Mouse (Mus musculus) kidney, adult 2 months (tissue): Measurements from ENCODE around the gene Ano6. TPM values are rescaled to one million over a fixed set of nuclear protein-coding genes. Genes with fewer than 3 reads are reported as not detected.
A peak's percentile ranks its signal among the peaks of the same experiment; 100 is the strongest.

Experiments
- DNase-seq: peaks from one replicate; pipeline ENCODE4 v3.0.0; 2021
- H3K27ac ChIP-seq: fragments of 200-500 bp; 2 replicates; pipeline ENCODE4 v1.5.1; 2012; ENCODE audit warnings: low read depth, low read length, control low read depth, inconsistent platforms; ENCODE audit not compliant: insufficient read depth
- H3K27me3 ChIP-seq: fragments of 200-500 bp; replicated peaks from 2 replicates; pipeline ENCODE4 v1.6.1; 2012; ENCODE audit warnings: mild to moderate bottlenecking, moderate library complexity, low read length, inconsistent platforms; ENCODE audit not compliant: control insufficient read depth, insufficient read depth
- H3K36me3 ChIP-seq: fragments of 200-500 bp; 2 replicates; pipeline ENCODE4 v1.6.1; 2012; ENCODE audit warnings: mild to moderate bottlenecking, moderate library complexity, low read length, inconsistent platforms; ENCODE audit not compliant: control insufficient read depth, insufficient read depth
- H3K4me1 ChIP-seq: fragments of 200-500 bp; 2 replicates; pipeline ENCODE4 v1.6.1; 2011; ENCODE audit warnings: low read length; ENCODE audit not compliant: control insufficient read depth, insufficient read depth
- H3K4me3 ChIP-seq: fragments of 200-500 bp; 2 replicates; pipeline ENCODE4 v1.5.1; 2011; ENCODE audit warnings: mild to moderate bottlenecking, low read depth, low read length, control low read depth; ENCODE audit not compliant: insufficient read depth
- CTCF ChIP-seq: fragments of 200-500 bp; conservative IDR thresholded peaks from 2 replicates; pipeline ENCODE4 v1.5.1; 2011; ENCODE audit warnings: low read depth, mild to moderate bottlenecking, control low read depth, low read length, moderate library complexity, mixed read lengths; ENCODE audit not compliant: insufficient read depth, insufficient read length
- POLR2A ChIP-seq: fragments of 200-500 bp; IDR thresholded peaks from one replicate; pipeline ENCODE4 v1.6.1; 2011; ENCODE audit warnings: low read depth, low read length, control low read depth
- WGBS: fragments of 180-500 bp; shearing (Covaris S2); methylation state at CpG from one replicate; pipeline ENCODE4 v1.1.7; 2018; 5-methylcytosine and 5-hydroxymethylcytosine counted together
- polyA plus RNA-seq: library from polyadenylated mRNA; depleted of rRNA; stranded (reverse); fragments of >200 nt; gene quantifications from 2 replicates; pipeline ENCODE4 v1.2.3, GENCODE M21; 2012

The Ano6 gene
- polyA plus RNA-seq, 1 experiment: 40.3 TPM

GRCm38 (mm10) chr15:95874726-95875125, 84.1 kb downstream of the Ano6 start:
- Histone ChIP-seq H3K4me1 (no peaks in the 10 kb centered on the region), H3K36me3 (no peaks in the 10 kb centered on the region), H3K27me3 (no peaks in the 10 kb centered on the region), H3K27ac (no peak overlapping the region), H3K4me3 (no peak overlapping the region)
- TF ChIP-seq POLR2A (no peak), CTCF (no peak)
- WGBS: 80% methylated on average over 8 of the region's 8 CpGs
- no peak for DNase-seq

DNA sequence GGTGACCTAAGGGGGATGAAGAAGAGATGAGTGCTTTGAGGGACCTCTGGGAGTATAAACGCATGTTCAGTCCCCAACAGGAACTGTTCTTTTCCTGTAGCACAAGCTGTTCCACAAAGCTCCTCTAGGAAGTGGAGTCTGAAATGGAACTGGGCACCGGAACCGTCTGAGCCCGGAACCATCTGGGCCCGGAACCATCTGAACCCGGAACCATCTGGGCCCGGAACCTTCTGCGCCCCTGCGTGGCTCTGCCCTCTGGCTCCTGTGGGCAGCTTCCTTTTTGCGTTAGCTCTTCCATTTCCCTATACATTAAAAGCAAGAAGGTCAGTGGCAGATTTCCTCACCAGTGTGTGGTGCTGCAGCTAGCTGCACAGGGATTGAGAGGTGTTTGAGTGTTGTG, 85.3 kb downstream of the Ano6 start:
- H3K27me3 ChIP-seq: no peaks in the 10 kb centered on the region
- no peak for TF ChIP-seq POLR2A
- peaks cover 6% of the 10 kb centered on the region; the same call in 1 of the 2 replicates for H3K4me1 ChIP-seq
- 71% methylated on average over 10 of the region's 10 CpGs for WGBS
- DNase-seq: no peak
- no peaks in the 10 kb centered on the region for H3K36me3 ChIP-seq
- 0 out of 2 replicates have a peak overlapping the region, but pooled peaks have one; percentile 47 for H3K27ac ChIP-seq
- no peak overlapping the region for H3K4me3 ChIP-seq

- DNase-seq: peak; percentile 74
- peak overlapping the region; percentile 74 for H3K27ac ChIP-seq
Observed at GRCm38 (mm10) chr15:95880616-95881151, 90.0 kb downstream of the Ano6 start.

GRCm38 (mm10) chr15:95882436-95882835, 91.8 kb downstream of the Ano6 start:
- no peak for TF ChIP-seq POLR2A
- no peak for DNase-seq
- Histone ChIP-seq H3K27me3 (no peaks in the 10 kb centered on the region), H3K4me3 (no peak overlapping the region), H3K36me3 (no peaks in the 10 kb centered on the region), H3K27ac (no peak overlapping the region), H3K4me1 (peaks cover 15% of the 10 kb centered on the region; the same call in 1 of the 2 replicates)
- WGBS: 77% methylated on average over 4 of the region's 4 CpGs

More at GRCm38 (mm10) chr15:95880616-95881151, 90.0 kb downstream of the Ano6 start:
- TF ChIP-seq POLR2A (no peak), CTCF (no peak)
- H3K4me1 ChIP-seq: peaks cover 6% of the 10 kb centered on the region; the same call in 1 of the 2 replicates
- 24% methylated on average over 10 of the region's 10 CpGs for whole genome bisulfite sequencing
- no peaks in the 10 kb centered on the region for H3K36me3 ChIP-seq
- H3K4me3 ChIP-seq: no peak overlapping the region
- no peaks in the 10 kb centered on the region for H3K27me3 ChIP-seq

DNA sequence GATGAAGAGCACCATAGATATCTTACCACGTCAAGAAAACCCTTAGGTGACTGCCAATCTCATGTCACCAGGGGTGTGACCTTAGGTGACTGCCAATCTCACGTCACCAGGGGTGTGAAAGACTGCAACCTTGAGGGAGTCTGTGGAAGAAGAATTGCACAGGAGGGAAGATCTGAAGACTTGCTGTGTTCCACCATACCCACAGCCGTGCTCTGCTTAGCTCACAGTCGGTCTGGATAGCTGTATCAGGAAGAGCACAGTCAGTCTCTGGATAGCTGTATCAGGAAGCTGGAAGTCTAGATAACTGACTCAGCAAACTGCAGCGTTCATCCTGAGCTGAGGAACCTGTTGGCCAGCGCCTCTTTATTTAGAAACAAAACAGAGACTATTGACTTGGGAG, 92.9 kb downstream of the Ano6 start:
- DNase-seq: no peak
- Histone ChIP-seq H3K27ac (no peak overlapping the region), H3K36me3 (no peaks in the 10 kb centered on the region), H3K4me1 (peaks cover 16% of the 10 kb centered on the region; the same call in 1 of the 2 replicates), H3K4me3 (no peak overlapping the region), H3K27me3 (no peaks in the 10 kb centered on the region)
- TF ChIP-seq CTCF (no peak), POLR2A (no peak)
- WGBS: 64% methylated on average over 6 of the region's 6 CpGs

- Histone ChIP-seq H3K27me3 (no peaks in the 10 kb centered on the region), H3K36me3 (no peaks in the 10 kb centered on the region), H3K4me1 (peaks cover 16% of the 10 kb centered on the region; the same call in 1 of the 2 replicates), H3K4me3 (no peak overlapping the region), H3K27ac (no peak overlapping the region)
- DNase-seq: no peak
- no peak for TF ChIP-seq CTCF
- no peak for TF ChIP-seq POLR2A
- WGBS: 81% methylated on average over 10 of the region's 10 CpGs
Observed at GRCm38 (mm10) chr15:95884658-95885620, 94.3 kb downstream of the Ano6 start.
